Mouse (Mus musculus) spleen, postnatal 36 days (tissue): ENCODE measurements around the gene Trim31.
"Not testable (repeated sequence)": the region's sequence is repeated elsewhere in the genome, so short reads cannot be mapped to it uniquely, and the experiment has no call there.

ENCODE experiments used
- DNase-seq, 2 experiments: peaks; one replicate each; pipeline ENCODE4 v3.0.0; 2022; ENCODE audit warnings: low spot score in 2 of 2, mixed read lengths in 1 of 2

Gene Trim31

GRCm38 (mm10) chr17:36897552-36898205, at the start of gene Trim31:
Gene Trim31, plus strand, starts transcription at chr17:36898118.
- DNase-seq = no peak

GRCm38 (mm10) chr17:36848911-36849310, 49.0 kb upstream of the Trim31 start:
- DNase-seq = no peak

DNA sequence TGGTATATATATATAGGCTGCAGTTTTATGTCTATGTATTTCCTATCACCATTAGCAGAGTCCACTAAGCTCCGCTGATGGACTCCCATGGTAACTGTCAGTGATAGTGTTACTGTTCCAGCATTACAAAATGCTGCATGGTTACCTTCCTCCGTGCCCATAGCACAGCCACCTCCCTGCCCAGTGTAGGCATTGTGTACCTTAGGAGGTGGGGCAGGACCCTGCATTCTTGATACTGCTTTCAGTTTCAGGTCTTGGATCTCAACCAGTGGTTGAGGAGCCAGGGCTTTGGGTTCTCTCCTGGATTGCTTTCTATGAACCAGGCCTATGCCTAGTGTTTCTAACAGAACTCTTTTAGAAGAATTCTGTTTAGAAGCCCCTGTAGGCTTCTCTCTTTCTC, 47.9 kb upstream of the Trim31 start:
- DNase-seq = no peak

- no peak for DNase-seq
Measured at GRCm38 (mm10) chr17:36851200-36851599, 46.7 kb upstream of the Trim31 start.

GRCm38 (mm10) chr17:36851627-36852026, 46.3 kb upstream of the Trim31 start:
- no peak for DNase-seq

DNA sequence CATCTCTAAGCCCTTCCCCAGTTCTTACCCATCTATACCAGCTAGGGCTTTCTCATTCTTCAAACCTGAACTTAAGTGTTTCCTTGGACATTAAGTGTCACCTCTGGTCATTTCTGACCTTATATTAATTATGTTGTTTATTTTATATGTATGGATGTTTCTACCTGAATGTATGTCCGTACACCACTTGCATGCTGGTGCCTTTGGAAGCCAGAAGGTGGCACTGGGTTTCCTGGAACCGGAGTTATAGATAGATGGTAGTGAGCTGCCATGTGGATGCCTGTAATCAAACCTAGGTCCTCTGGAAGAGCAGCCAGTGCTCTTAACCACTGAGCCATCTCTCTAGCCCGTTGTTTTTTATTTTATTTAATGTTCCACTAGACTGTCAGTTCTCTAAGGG, 42.4 kb upstream of the Trim31 start:
- DNase-seq = no peak

- no peak for DNase-seq
Measured at GRCm38 (mm10) chr17:36856236-36856635, 41.7 kb upstream of the Trim31 start.

- no peak for DNase-seq
Measured at GRCm38 (mm10) chr17:36858181-36858580, 39.7 kb upstream of the Trim31 start.

DNA sequence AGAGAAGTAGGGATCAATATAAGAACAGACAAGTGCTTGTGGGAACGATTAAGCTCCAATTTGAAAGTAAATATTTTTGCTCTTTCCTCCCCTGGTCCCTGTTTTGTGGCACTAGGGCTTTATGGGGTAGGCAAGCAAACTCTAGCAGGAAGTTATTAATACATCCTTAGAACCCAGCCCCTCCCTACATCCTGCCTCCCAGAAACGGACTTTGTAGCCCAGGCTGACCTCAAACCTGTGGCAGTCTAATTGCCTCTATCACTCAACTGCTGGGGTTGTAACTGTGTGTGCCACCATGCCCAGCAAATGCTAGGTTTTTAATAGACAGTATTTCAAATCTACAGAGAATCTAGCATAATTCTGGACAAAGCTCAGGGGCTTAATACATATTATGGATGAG, 36.2 kb upstream of the Trim31 start:
- DNase-seq = no peak

- peak in 1 of 2 experiments; percentile 7 for DNase-seq
Measured at GRCm38 (mm10) chr17:36866719-36867527, 31.0 kb upstream of the Trim31 start, which contains the start of gene Trim15. Gene Trim15, minus strand, starts transcription at chr17:36867210.

DNA sequence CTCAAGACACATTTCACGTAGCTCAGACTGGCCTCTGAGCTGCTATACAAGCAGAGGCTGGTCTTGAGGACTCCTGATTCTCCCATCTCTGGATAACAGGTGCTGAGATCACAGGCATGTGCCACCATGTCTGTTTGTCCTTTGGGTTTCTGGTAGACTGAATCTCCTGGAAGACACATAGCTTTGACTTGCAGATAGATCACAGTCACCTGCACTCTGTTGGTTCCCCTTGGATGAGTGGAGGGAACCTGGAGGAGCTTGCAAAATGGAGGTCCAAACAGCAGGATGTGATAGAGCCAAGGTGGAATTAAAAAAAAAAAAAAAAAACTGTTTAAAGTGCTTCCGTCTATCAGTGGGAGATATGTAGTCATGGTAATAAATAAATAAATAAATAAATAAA, 29.1 kb upstream of the Trim31 start:
- no peak for DNase-seq

- DNase-seq = peak; percentile 71 to 85
Measured at GRCm38 (mm10) chr17:36869284-36869954, 28.5 kb upstream of the Trim31 start, which contains the start of gene Trim10. Gene Trim10, plus strand, starts transcription at chr17:36869574.

- DNase-seq = peak; percentile 53 to 68
Measured at GRCm38 (mm10) chr17:36869955-36870810, 27.7 kb upstream of the Trim31 start.

GRCm38 (mm10) chr17:36874636-36875035, 23.3 kb upstream of the Trim31 start:
- no peak for DNase-seq

DNA sequence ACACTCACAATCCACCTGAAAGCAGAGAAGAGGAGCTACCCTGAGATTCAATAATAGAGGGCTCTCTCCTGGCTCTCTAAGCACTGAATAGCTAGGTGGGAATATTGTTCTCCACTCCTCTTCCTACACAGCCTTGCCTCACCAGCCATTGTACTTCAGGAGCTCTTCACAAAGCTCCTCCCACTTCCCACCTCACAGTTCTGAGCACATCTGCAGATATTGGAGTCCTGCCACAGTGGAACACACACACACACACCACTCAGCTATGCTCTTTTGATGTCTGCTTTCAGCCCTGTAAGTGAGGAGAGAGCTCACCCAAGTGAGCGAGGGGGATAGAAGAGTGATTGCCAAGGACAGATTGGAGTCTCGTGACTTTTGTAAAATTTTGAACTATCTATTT, 14.6 kb upstream of the Trim31 start:
- DNase-seq = no peak

DNA sequence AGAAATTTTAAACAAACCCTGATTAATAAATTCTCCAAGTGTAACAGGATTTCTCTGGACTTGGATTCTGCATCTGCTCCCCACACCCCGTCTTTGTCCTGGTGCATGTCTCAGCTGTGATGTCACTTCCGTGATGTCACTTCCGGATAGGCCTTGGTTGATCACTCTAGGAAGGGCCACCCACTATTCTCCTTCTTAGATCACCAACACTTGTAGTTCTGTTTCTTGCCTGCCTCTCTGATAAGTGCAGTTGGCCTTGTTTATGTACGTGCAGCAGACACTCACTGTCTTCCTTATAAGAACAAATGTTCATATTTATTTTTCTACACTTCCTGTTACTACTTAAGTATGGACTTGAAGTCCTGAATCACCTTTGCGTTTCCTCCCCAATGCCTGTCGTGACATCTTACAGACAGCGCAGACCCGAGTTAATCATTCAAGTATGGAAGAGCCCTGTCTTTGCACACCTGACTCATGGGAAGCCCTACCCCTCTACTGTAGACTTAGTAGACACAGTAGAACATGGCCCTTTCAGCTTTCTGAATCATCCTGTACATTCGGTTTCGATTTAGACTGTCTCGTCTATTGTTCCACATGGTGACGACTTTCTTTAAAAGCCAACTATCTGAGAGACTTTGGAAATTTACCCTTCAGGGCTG, 12.7 kb upstream of the Trim31 start:
- DNase-seq = no peak

DNA sequence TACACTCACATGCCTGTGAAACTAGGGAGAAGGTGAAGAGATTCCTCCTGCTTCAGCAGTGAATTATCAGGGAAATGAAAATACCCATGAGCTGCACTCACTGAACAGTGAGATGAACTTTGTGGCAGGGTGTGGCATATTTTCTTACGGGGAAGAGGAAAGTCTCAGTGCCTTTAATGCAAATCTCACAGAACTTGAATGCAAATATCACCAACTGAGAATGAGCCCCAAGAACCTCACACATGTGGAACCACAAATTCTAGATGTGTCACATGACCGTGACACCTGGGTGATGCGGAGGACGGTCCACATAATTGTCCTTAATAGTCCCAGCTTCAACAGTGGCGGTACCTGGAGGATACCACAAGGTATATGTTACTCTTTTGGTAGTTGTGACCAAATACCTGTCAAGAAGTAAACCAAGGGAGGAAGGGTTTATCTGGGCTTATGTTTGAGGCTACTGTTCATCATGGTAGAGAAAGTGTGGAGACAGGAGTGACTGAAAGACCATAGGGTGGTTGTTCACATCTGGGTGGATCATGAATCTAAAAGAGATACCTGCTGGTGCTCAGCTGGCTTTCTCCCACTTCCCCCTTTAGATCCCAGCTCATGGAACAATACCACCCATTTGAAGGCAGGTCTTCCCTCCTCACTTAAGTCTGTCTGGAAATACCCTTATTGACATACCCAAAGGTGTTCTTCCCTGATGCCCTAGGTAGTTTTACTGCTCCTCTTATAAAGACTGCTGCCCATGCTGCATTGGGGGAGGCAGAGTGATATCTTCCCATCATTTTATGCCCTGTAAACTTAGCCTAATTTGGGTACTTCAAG, 7.6 kb upstream of the Trim31 start, which contains the start of gene Trim40:
Trim40 (minus strand) TSS at position 51 of the 831 bp plus-strand sequence.
- no peak for DNase-seq

DNA sequence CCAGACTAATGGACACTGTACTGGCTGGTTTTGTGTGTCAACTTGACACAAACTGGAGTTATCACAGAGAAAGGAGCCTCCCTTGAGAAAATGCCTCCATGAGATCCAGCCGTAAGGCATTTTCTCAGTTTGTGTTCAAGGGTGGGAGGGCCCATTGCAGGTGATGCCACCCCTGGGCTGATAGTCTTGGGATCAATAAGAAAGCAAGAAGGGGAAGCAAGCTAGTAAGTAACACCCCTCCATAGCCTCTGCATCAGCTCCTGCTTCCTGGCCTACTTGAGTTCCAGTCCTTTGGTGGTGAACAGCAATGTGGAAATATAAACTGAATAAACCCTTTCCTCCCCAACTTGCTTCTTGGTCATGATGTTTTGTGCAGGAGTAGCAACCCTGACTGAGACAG, 6.4 kb upstream of the Trim31 start:
- not testable (repeated sequence) for DNase-seq

DNA sequence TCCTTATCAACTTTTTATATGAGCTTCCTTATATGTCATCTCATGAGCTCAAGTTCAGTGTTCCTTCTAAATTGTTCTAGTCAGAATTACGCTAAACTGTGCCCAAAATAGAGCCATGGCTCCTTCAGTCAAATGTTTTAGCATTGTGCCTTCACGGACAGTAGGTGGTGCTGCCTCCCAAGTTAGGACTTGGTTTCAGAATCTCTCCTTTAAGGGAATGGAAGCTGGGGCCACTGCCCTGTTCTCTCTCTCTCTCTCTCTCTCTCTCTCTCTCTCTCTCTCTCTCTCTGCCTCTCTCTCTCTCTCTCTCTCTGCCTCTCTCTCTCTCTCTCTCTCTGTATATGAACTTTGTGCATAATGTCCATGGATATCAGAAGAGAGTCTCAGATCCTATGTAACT, 5.6 kb upstream of the Trim31 start:
- no peak for DNase-seq

DNA sequence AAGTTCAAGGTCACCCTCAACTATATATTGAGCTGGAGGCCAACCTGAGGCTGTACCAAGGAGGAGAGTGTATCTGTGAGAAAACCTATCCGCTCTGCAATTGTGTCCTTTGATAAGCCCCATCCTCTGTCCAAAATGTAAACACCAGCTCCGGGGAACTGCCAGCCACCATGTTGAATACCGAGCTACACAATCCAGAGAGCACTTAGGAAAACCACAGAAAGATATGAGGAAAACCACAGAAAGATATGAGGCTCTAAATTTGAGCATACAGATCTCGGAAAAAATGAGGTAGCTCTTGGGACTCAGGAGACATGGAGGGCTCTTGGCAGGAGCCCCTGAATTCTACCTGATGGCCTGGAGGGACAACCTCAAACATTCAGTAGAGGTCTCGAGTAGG, 4.5 kb upstream of the Trim31 start:
- no peak for DNase-seq
